Mouse (Mus musculus) right cerebral cortex, postnatal 4 days (tissue): ENCODE measurements around the gene 2010300C02Rik.
"Not testable (repeated sequence)": the region's sequence is repeated elsewhere in the genome, so short reads cannot be mapped to it uniquely, and the experiment has no call there.

Experiments used
- DNase-seq: peaks from one replicate; pipeline ENCODE4 v3.0.0-alpha.2; 2022

The 2010300C02Rik gene

DNA sequence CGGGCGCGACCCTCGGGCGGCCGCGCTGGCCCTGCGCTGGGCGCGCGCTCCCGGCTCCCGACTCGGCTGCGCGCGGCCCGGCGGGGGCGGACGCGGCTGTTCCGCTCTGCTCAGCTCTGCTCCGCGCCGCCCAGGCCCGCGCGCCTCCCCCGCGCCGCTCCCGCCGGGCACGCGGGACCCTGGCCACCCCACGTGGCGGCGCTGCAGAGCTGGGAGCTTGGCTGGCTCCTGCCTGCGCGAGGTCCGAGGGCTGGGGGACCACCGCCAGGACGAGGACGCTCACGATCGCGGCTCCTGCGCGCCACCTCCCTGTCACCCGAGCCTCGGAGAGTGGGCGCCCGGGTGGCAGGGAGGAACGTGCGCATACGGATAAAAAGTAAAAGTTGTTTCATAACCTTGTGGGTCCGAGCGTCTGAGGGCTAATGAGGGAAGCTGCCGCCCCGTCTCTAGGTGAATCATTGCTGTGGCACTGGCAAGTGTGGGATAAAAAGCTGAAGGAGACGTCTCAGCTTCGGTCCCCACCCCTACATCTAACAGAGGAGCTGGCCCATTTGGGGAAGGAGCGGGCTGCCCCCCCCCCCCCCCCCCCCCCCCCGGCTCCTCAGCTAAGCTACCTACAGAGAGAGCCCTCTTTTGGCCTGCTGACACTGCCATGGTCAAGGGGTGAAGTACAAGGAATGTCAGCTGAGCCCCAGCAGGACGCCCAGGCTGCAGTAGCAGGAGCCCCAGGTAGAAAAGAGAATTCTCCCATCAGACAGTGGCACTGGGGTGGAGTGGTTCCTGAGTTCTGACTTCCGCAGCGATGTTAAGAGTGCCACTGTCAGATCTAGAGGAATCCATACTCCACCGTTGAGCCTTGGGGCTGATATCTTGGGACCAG lies at the start of gene 2010300C02Rik:
2010300C02Rik (minus strand) TSS at position 325 of the 880 bp plus-strand sequence.
- DNase-seq = peak; percentile 84

DNA sequence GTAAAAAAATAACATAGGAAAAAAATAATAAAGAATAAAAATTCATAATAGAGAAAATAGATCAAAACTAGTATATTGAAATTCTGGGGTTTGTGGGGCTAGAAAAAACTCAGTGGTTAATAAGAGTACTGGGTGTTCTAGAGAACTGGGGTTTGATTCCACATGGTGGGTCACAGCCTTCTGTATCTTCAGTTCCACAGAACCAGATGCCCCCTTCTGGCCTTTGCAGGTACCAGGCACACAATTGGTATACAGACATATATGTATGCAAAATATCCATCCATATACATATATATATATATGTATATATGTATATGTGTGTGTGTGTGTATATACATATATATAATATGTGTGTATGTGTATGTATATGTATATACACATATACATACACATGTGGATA lies 39.5 kb upstream of the 2010300C02Rik start:
- no peak for DNase-seq

DNA sequence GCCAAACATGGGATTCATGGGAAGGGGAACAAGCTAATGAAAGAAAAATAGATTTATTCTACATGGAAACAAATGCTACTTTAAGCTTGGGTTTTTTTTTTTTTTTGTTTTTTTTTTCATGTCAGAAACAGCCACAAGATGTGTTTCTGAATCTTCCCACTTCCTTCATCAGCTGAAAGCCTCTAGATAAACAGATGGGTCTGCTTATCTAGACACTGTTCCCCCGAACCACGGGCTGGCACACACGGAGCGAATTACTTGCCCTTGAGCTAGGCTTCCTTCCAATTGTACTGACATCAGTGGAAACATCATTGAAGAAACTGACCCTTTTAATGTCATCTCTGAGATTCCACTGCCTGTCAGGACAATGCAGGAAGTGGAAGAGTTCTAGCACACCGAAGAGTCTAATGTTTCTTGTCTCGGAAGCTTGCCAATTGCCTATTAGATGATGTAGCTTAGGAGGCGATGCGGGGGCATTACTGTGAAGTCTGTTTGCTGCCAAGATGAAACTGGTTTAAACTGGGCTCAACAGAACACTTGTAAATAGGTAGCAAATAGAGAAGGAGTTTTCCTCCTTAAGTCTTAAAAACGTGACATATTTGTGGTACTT lies 24.9 kb upstream of the 2010300C02Rik start:
- DNase-seq = no peak

DNA sequence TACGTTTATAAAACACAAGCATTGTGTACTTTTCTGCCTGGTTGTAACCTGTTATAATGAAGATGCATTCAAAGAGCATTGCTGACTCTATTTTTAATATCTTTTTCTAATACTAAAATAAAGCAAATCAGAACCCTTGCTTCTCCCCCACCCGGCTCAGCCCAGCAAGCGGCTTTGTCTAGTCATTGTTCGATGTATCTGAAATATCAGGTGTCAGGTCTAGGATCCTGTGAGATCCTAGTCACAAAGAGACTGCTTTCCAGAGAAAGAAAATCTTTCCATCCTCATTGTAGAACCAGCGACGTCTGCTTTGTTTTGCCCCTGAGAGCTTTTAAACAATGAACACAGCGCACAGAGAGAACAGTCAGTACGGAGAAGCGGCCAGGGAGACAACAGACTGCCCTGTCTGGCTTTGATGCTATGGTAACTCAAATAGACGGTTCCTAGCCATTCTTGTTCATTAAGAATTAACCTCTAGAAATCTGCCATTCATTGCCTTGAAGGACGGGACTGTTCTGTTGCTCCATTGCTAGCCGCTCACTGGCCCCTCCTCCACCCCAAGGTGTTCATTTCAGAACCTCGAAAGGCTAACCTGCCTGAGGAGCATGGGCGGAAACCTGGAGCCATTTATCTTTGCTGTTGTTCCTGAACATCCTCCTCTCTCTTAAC lies 22.9 kb upstream of the 2010300C02Rik start:
- DNase-seq = no peak

DNA sequence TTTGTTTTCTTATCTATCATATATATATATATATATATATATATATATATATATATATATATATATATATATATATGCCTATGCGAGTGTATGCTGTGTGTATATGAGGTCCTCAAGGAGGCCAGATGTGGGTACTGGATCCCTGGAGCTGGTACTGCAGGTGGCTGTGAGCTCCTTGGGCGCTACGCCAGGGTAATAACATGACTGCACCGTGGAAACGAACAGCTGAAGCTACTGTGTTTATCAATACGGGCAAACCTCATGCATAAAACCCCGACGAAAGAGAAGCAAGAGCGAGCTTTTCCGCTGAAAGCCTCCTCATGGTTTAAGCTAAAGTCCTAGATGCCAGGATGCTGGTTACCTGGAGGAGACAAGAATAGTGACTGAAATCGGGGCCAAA lies 22.2 kb upstream of the 2010300C02Rik start:
- no peak for DNase-seq

DNA sequence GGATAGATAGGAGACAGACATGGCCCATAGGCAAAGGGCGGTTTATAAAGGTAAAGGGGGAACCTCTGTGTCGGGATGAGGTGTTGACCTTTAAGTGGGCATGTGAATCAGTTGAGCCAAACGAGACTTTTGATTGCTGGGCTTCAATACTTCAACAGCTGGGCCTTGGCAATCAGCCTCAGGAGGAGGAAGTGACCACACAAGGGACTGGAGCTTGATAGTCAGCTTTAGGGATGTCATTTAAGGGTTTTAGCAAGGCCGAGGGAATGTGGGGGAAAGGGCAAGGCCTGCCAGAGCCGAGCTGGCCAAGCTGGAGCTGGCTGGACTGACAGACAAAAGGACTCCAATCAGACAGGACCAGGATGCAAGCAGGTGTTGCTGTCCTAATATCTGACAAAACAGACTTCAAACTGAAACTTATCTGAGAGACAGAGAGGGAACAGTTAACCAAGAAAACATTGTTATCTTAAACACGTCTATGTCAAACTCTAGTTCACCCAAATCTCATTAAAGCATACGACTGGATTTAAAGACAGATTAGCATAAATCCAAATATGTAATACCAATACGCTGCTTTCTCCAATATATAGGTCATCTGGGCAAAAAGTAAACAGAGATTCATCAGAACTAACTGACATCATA lies 20.4 kb upstream of the 2010300C02Rik start:
- DNase-seq = no peak

DNA sequence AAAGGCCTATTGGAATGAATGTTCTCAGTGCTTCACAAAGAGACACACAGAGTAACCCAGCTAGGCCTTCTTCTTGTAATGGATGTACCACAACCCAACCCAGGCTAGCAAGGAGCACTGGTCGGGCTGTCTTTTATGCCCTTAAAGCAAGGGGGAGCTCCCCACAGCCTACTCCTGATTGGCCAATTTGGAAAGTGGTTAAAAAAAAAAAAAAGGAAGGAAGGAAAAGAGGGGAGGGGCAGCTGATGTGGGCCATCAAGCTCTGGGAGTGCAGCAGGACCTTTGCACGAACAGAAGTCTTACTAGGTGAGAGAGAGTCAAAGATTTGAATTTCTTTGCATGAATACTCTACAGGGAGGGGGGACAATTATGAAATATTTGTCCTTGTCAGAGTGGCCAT lies 19.0 kb upstream of the 2010300C02Rik start:
- no peak for DNase-seq

DNA sequence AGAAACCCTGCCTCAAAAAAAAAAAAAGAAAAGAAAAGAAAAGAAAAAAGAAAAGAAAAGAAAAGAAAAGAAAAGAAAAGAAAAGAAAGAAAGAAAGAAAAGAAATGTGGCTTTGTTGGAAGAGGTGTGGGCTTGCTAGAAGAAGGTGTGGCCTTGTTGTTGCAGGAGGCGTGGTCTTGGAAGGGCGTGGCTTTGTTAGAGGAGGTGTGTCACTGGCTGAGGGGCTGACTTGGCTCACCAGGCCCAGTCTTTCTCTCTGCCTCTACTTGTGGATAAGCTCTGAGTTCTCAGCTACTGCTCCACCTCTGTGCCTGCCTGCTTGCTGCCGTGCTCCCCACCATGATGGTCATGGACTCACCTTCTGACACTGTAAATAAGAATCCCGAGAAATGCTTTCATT lies 17.2 kb upstream of the 2010300C02Rik start:
- no peak for DNase-seq

DNA sequence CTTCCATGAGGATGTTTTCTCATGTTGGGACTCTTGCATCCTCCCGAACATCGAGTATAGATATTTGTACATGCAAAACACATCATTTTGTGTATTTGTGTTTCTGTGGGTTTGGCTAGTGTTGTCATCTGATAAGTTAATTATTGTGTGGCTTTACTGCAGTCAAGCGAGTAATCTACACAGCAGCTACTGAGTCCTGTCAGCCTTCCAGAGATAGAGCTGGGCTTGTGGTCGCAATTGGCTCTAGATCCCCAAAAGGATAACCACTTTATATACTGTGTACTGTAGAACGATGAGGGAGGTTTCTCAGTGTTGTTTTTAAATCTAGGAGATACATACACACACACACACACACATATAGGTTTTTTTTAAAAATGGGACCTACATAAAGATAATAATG lies 16.0 kb upstream of the 2010300C02Rik start:
- no peak for DNase-seq

DNA sequence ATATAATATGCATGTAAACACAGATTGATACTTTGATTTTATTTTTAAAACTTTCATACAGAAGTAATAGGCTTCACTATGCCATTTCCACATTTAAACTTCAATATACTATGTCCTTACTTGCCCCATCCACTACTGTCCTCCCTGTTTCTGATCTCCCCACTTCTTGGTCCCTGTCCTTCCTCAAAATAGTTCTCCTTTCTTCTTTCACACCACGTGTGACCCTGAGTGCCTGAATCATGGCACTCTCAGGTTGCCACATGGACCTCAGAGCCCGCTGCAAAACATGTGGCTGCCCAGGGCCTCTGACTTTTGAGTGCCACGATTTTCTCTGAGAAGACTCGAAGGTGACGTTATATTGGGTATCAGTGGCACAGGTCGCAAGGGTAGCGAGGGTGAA lies 15.0 kb upstream of the 2010300C02Rik start:
- no peak for DNase-seq

DNA sequence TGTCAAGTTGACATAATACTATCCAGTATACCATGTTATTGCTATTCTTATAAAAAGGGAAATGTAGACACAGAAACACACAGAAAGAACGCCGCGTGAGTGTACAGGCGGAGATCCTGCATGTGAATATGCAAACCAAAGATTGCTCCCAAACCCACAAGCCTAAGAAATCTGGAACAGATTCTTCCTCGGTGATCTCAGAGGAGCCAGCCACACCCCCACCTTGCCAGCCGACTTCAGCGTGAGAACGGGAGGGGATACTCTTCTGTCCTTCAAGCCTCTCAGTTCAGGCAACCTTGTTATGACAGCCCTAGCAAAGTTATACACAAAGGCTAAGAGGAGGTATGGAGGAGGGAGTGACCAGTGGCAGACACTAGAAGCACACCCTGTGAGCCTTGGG lies 9.5 kb upstream of the 2010300C02Rik start:
- DNase-seq = no peak

DNA sequence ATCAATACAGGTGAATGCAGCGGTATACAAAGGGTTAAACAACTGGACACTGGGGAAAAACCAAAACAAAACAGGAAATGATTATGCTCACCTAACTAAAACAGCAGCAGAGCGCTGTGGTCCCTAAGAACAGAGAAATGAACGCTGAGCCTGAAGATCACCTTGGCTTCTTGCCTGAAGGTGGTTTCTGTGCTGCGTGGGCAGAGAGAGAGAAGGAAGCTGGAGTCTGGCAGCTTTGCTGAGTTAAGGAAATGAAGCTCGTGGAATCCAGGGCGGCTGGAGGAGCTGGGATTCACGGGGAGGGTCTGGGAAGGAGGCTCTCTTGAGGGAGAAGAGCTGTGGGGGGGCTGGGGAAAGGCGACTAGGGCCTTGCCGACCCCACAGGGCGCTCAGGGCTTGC lies 8.2 kb upstream of the 2010300C02Rik start:
- no peak for DNase-seq

DNA sequence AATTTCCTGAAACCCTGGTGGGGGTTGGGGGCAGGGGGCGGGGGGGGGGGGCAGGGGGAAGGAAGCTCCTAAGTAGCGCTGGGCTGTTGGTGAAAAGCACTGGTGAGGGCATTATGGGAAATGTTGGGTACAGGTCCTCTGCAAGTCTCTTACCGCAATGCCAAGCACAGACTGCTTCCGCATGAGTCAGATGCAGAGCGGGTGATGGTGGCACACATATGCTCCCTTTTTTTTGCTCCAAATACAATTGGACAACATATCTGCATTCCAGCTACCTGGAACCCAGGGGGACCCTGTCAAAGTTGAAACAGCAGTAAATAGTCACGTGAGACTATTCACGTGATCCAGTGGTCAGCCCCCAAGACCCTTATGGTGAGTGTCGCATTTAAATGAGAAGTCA lies 7.3 kb upstream of the 2010300C02Rik start:
- DNase-seq = no peak

DNA sequence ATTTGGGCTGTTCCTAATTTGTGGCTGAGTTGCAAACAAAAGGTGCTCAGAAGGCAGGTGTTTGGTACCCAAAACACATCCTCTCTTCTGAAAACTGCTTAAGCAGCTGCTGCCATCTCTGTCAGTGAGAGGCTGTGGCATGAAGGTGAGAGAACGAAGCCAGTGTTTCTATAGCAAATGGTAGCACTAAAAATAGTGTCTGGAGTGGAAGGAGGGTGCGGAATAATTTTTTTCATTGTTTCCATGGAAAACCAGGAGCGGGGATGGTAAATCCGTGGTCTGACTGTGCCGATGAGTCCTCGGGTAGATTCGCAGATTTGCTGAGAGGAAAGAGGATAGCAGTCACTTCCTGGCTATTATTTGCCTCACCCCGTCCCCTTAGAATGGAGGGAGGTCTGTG lies 6.5 kb upstream of the 2010300C02Rik start:
- DNase-seq = no peak

DNA sequence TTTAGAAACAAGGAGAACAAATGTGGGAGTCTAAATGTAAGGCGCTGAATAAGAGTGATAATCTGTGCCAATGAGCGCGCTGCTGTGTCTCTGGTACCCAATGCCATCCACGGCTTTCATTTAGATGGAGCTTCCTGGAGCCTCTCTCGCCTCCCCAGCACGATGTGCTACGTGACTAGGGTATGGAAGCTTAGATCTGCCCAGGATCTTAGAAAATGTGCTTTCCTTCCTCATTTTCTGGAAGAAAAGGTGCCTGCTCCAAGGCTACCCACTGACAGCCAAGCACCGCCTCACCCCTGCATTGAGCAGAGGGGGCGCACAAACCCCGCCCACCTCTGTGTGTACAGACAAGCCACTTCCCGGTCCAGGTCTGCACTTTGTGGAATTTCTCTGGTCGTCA lies 6.0 kb upstream of the 2010300C02Rik start:
- DNase-seq = peak; percentile 53

DNA sequence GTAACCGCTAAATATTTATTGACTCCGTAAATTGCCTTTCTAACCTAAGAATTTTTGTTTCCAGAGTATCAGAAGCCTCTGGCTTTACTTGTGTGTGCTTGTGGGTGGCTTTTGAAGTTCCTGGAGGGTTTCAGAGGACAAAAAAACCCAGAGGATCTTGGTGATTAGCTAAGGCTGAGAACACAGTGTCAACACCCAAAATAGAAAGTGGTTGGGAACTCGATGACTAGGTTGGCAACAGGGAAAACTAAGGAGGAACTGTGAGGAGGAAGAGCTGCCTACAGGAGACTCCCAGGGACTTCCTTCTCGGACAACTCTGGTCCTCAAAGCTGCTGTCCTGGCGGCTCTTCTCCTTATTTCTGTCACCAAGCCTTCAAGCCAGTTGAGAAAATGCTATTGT lies 1.2 kb upstream of the 2010300C02Rik start:
- no peak for DNase-seq

DNA sequence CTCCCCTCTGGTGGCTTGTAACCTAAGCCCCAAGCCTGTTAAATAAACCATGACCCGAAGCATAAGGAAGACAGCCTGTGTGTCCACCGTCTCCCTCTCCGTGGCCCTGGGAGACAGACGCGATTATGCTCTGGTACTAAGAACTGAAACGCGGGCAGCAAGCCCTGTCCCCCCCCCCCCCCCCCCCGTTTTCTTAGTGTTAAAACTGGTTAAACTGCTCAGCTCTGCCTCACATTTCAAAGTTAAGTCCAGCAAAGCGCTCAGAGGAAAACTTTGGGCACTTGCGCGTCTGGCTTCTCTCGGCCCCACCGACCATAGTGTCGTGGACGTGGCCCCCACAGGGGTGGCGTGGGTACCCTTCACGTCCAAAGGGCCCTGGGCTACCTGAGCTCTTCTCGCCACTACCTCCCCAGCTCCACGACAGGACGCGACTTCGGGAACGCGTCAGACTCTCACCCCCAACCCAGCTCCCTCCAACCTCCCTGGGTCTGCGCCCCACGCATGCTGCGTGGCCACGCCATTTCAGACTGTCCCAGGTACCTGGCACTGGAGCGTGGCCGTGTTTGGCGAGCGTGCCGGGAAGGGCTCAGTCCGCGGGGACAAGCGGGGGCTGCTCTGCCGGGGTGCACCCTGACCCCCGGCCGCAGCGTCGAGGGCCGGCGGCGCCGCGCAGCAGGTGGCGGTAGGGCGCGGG lies 708 bp downstream of the 2010300C02Rik start:
- DNase-seq = peak; percentile 17

DNA sequence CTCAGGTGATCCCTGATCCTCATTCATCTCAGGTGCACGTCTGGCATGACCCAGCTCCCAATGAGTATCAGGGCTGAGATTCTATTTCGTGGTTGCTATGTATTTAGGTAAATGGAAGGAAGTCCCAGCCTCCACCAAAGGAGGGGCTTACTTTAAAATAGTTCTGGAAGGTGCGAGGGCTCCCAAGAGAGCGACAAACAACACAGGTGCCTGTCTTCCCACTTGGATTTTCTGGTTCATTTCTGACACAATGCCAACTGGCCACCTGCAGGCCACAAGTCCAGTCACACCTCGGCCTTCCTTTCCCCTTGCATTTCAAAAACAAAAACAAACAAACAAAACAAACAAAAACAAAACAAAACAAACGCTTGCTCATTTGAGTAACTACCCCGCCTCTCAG lies 1.4 kb downstream of the 2010300C02Rik start:
- DNase-seq = no peak

DNA sequence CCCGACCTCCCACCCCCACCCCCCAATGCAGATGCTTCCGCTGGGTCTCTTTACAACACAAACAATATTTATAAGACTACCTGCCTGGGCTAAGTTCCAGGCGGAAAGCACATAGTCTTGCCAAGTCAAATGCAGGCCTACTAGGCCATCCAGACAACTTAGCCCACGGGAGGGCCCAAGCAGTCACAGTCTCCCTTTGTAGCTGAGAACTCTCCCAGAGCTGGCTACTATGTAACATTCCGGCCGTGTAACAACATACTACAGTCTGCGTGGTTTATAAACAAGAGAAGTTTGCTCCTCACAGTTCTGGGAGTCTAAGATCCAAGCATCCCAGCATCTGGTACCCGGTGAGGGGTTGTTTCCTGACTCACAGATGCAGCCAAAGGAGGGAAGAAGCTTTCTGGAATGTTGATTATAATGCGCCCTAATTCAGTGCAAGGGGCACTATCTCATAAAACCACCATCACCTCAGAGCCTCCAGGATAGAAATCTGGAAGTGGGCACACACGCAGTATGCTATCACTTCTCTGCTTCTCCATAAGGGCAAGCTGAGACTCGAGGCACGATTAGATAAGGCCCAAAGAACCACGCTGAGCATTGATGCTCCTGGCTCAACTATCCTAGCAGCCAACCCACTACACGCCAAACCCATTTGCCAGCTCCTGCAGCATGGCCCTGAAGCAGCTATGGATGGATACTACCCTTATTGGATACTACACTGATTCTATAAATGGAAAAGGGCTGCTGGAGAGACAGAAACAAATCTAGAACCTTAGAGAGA lies 2.3 kb downstream of the 2010300C02Rik start:
- no peak for DNase-seq

DNA sequence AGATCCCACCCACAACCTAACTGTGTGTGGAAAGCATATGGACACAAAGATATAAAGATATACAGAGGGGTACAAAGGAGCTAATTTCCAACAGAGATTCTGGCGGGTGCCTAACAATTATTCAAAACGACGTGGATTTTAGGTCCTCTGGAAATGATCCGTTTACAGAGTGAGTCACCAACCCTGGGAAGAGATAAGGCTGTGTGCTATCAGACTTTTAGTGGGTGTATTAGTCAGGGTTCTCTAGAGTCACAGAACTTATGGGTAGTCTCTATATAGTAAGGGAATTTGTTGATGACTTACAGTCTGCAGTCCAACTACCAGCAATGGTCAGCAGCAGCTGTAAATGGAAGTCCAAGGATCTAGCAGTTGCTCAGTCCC lies 7.5 kb downstream of the 2010300C02Rik start:
- DNase-seq = not testable (repeated sequence)

DNA sequence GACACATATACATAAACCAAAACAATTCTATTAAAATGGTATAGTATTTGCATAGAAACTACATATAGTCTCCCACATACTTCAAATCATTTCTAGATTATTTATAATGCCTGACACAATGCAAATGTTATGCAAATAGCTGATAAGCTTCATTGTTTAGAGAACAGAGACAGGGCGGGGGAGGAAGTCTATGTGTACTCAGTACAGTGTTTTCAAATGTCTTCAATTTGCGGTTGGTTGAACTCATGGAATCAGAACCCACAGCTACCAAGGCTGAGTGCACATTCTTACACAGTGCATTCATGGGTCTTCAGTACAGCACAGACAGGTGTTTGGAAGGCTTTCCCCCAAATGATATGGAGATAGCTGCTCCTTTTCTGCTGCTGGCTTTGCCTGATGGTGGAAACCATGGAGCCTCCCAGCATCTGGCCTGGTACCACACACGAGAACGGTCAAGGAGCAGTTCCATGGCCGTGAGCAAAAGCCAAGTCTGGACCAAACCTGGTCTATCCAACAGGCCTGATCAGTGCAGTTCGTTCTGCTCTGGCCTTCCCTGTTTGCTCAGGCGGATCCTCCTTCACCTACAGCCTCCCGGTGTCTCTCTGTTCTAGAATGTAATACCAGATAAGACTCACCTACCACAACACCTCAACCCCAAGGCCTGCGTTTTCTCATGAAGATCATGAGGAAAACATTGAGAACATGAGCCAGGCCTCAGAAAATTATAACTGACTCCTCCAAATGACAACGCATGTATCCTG lies 8.1 kb downstream of the 2010300C02Rik start:
- no peak for DNase-seq
